ENCODE assay signal across 8 mouse cellular contexts in the genomic region with DNA sequence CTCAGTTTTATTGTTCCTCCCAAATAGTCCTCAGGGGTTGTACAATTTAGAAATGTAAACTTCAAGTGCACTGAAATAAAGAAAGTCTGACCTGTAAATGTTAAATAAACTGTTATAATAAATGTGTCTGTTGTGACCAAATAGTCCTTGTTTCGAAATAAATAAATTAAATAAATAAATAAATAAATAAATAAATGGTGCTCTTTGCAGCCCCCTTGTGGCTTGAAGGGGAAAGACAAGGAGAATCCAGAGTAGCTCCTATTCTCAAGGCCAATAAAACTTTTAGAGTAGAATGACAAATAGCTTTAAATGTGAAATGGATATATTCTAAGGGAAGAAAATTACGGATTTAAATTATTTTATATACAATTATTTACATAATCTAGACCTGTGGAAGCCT. TPM values are rescaled to one million over a fixed set of nuclear protein-coding genes. Genes with fewer than 3 reads are reported as not detected.
DNase-seq lines count a peak whose midpoint lies in the region; ATAC-seq and TF ChIP-seq lines count a peak whose summit lies in the region.

No protein-coding gene starts in this region.

- DNase-seq in adrenal gland, postnatal 10 days, result peak; percentile 29
- DNase-seq in adrenal gland, postnatal 4 days (ENCODE audit: low spot score in 2 of 2), result no peak
- DNase-seq in kidney, adult 9 months, result peak; percentile 46
- no peak for DNase-seq in kidney, adult 18-20 months
- DNase-seq in right cerebral cortex, adult 2 months (ENCODE audit: low spot score in 2 of 2), result peak; percentile 37 to 64
- DNase-seq in right cerebral cortex, postnatal 4 days, result no peak
- no peak for DNase-seq in stomach, postnatal 0 days (ENCODE audit: low spot score)
- DNase-seq in spleen, adult 18-20 months, result no peak

- H3K4me2 ChIP-seq in stomach, postnatal 0 days (replicated peaks; ENCODE audit: low read depth), result no peak overlapping the region

- TF ChIP-seq EP300 in stomach, postnatal 0 days (optimal IDR thresholded peaks at IDR 0.05), result no peak

- H3K9me3 ChIP-seq in stomach, postnatal 0 days (ENCODE audit: control insufficient read depth, low read length), result no peaks in the 10 kb centered on the region

- no peaks in the 10 kb centered on the region for H3K36me3 ChIP-seq in stomach, postnatal 0 days (ENCODE audit: control insufficient read depth, insufficient read depth, low read length)

- H3K27me3 ChIP-seq in stomach, postnatal 0 days (ENCODE audit: control insufficient read depth, insufficient read depth, low read length), result peaks cover 5% of the 10 kb centered on the region; the same call in 1 of the 2 replicates

- WGBS in stomach, postnatal 0 days, result 10% methylated on average over 2 of the region's 2 CpGs

- no peak overlapping the region for H3K4me3 ChIP-seq in stomach, postnatal 0 days (ENCODE audit: low read depth, low read length)

- no peaks in the 10 kb centered on the region for H3K4me1 ChIP-seq in stomach, postnatal 0 days (replicated peaks; ENCODE audit: control insufficient read depth, insufficient read depth)

- no peak for ATAC-seq in stomach, postnatal 0 days (ENCODE audit: low FRiP score, low TSS enrichment)

- H3K9ac ChIP-seq in stomach, postnatal 0 days (ENCODE audit: low read length), result no peak overlapping the region

- TF ChIP-seq CTCF in stomach, postnatal 0 days (IDR thresholded peaks at IDR 0.05; ENCODE audit: low read depth), result peak; percentile 77

- H3K27ac ChIP-seq in stomach, postnatal 0 days (replicated peaks), result no peak overlapping the region

RNA-seq across cellular contexts. Expression of a gene that starts 2.3 kb away (rescaled TPM):
- total RNA-seq in adrenal gland, postnatal 10 days (2021), result 1 to 10 TPM; 3.4 to 3.8 TPM
- total RNA-seq in adrenal gland, postnatal 4 days (2021), result 1 to 10 TPM; 4.3 to 4.6 TPM
- polyA plus RNA-seq in stomach, postnatal 0 days (2015; fragmentation: Nextera tagmentation; extraction: Ambion mirVana), result 0.82 and 1.1 TPM in 2 replicates

Comparison
In these comparisons a context has a peak if more than half of its experiments do, and no peak if none do; other contexts are left out.
1. DNase-seq: peak in adrenal gland, postnatal 10 days (single experiment), kidney, adult 9 months (single experiment) and right cerebral cortex, adult 2 months (2 of 2); none in adrenal gland, postnatal 4 days (0 of 2), kidney, adult 18-20 months (single experiment), right cerebral cortex, postnatal 4 days (single experiment), stomach, postnatal 0 days (single experiment) and spleen, adult 18-20 months (0 of 2).